Mouse (Mus musculus) C2C12 (cell line): ENCODE data around the gene Cyp2f2. TPM values are rescaled to one million over a fixed set of nuclear protein-coding genes. Genes with fewer than 3 reads are reported as not detected.

Experiments
- H3K27me3 ChIP-seq: one replicate; pipeline ENCODE4 v1.6.1; 2011; ENCODE audit not compliant: control insufficient read depth, insufficient read depth, insufficient read length
- H3K36me3 ChIP-seq: one replicate; pipeline ENCODE4 v1.6.1; 2011; ENCODE audit not compliant: control insufficient read depth, insufficient read depth
- H3K4me3 ChIP-seq: one replicate; pipeline ENCODE4 v1.5.1; 2011; ENCODE audit warnings: mild to moderate bottlenecking, control low read depth; ENCODE audit not compliant: poor library complexity, insufficient read depth, severe bottlenecking
- H3K79me2 ChIP-seq: one replicate; pipeline ENCODE4 v1.6.1; 2011; ENCODE audit not compliant: control insufficient read depth, insufficient read depth
- H3K79me3 ChIP-seq: one replicate; pipeline ENCODE4 v1.6.1; 2011; ENCODE audit warnings: low read depth, control low read depth
- H3ac ChIP-seq: one replicate; pipeline ENCODE3; 2011; ENCODE audit warnings: low read depth; ENCODE audit not compliant: control insufficient read depth, insufficient read length
- CEBPB ChIP-seq: IDR thresholded peaks from one replicate; pipeline ENCODE4 v1.6.1; 2011; ENCODE audit warnings: low read depth, mild to moderate bottlenecking, control low read depth, moderate library complexity
- CTCF ChIP-seq: IDR thresholded peaks from one replicate; pipeline ENCODE4 v1.5.1; 2011; ENCODE audit not compliant: control insufficient read depth, insufficient read depth, insufficient read length
- FOSL1 ChIP-seq: IDR thresholded peaks from one replicate; pipeline ENCODE4 v1.8.0; 2011; ENCODE audit warnings: mild to moderate bottlenecking, low read length; ENCODE audit not compliant: poor library complexity, insufficient read depth, severe bottlenecking
- MAX ChIP-seq: IDR thresholded peaks from one replicate; pipeline ENCODE4 v1.6.1; 2011; ENCODE audit warnings: mild to moderate bottlenecking, control low read depth
- MYOD1 ChIP-seq: IDR thresholded peaks from one replicate; pipeline ENCODE4 v1.6.1; 2011; ENCODE audit warnings: low read depth; ENCODE audit not compliant: control insufficient read depth, insufficient read length
- MYOG ChIP-seq: IDR thresholded peaks from one replicate; pipeline ENCODE4 v1.6.1; 2011; ENCODE audit not compliant: control insufficient read depth, insufficient read length; ENCODE audit errors: extremely low read depth
- USF1 ChIP-seq: IDR thresholded peaks from one replicate; pipeline ENCODE4 v1.6.1; 2011; ENCODE audit warnings: low read depth, mild to moderate bottlenecking, control low read depth, moderate library complexity
- polyA plus RNA-seq: library from polyadenylated mRNA; unstranded; fragments of >200 nt; fragmentation: generic; extraction: Trizol; gene quantifications from one replicate; pipeline ENCODE4 v1.2.1, GENCODE M21; 2012; ENCODE audit warnings: missing spikeins

Cyp2f2 gene
- polyA plus RNA-seq, 1 experiment = not detected

- Histone ChIP-seq H3K27me3 (peaks cover 7% of the 10 kb centered on the region), H3ac (no peak overlapping the region), H3K79me3 (no peaks in the 10 kb centered on the region), H3K4me3 (no peak overlapping the region), H3K36me3 (no peaks in the 10 kb centered on the region), H3K79me2 (no peaks in the 10 kb centered on the region)
- TF ChIP-seq CTCF = no peak
- TF ChIP-seq CEBPB = no peak
- no peak for TF ChIP-seq MYOG
- TF ChIP-seq FOSL1 = no peak
- TF ChIP-seq MYOD1 = no peak
- TF ChIP-seq USF1 = no peak
- TF ChIP-seq MAX = no peak
Measured at GRCm38 (mm10) chr7:27124969-27125368, 5.3 kb downstream of the Cyp2f2 start.

- no peaks in the 10 kb centered on the region for H3K79me3 ChIP-seq
- TF ChIP-seq CEBPB (no peak), FOSL1 (no peak), CTCF (peak; percentile 15), USF1 (no peak)
Measured at GRCm38 (mm10) chr7:27128162-27128561, 8.5 kb downstream of the Cyp2f2 start.

GRCm38 (mm10) chr7:27128946-27129345 lies 9.2 kb downstream of the Cyp2f2 start:
- H3K36me3 ChIP-seq = no peaks in the 10 kb centered on the region
- peaks cover 5% of the 10 kb centered on the region for H3K27me3 ChIP-seq
- no peak overlapping the region for H3ac ChIP-seq
- no peak overlapping the region for H3K4me3 ChIP-seq
- TF ChIP-seq CTCF (no peak), USF1 (no peak), CEBPB (no peak)
- H3K79me3 ChIP-seq = no peaks in the 10 kb centered on the region
- no peaks in the 10 kb centered on the region for H3K79me2 ChIP-seq

More at GRCm38 (mm10) chr7:27128162-27128561, 8.5 kb downstream of the Cyp2f2 start:
- Histone ChIP-seq H3ac (no peak overlapping the region), H3K36me3 (no peaks in the 10 kb centered on the region), H3K27me3 (peaks cover 3% of the 10 kb centered on the region), H3K79me2 (no peaks in the 10 kb centered on the region), H3K4me3 (no peak overlapping the region)

GRCm38 (mm10) chr7:27129811-27130210 lies 10.1 kb downstream of the Cyp2f2 start:
- TF ChIP-seq FOSL1 (no peak), MYOD1 (no peak), CTCF (no peak), MAX (no peak), CEBPB (no peak), USF1 (no peak), MYOG (no peak)
- Histone ChIP-seq H3K4me3 (no peak overlapping the region), H3K27me3 (peaks cover 5% of the 10 kb centered on the region), H3K79me2 (no peaks in the 10 kb centered on the region), H3ac (no peak overlapping the region), H3K79me3 (no peaks in the 10 kb centered on the region), H3K36me3 (no peaks in the 10 kb centered on the region)

- Histone ChIP-seq H3K79me3 (no peaks in the 10 kb centered on the region), H3K36me3 (no peaks in the 10 kb centered on the region), H3ac (no peak overlapping the region), H3K79me2 (no peaks in the 10 kb centered on the region), H3K27me3 (peaks cover 5% of the 10 kb centered on the region), H3K4me3 (no peak overlapping the region)
- TF ChIP-seq MYOD1 = no peak
- no peak for TF ChIP-seq MAX
- TF ChIP-seq CEBPB = no peak
- TF ChIP-seq FOSL1 = no peak
- TF ChIP-seq MYOG = no peak
- no peak for TF ChIP-seq USF1
- TF ChIP-seq CTCF = no peak
Measured at GRCm38 (mm10) chr7:27130521-27131370, 11.0 kb downstream of the Cyp2f2 start.

- Histone ChIP-seq H3K79me2 (no peaks in the 10 kb centered on the region), H3K4me3 (no peak overlapping the region), H3K27me3 (peaks cover 8% of the 10 kb centered on the region), H3K36me3 (no peaks in the 10 kb centered on the region), H3ac (no peak overlapping the region), H3K79me3 (no peaks in the 10 kb centered on the region)
- TF ChIP-seq FOSL1 (no peak), CTCF (no peak), MYOD1 (no peak), MAX (no peak), MYOG (no peak), USF1 (no peak), CEBPB (no peak)
Measured at GRCm38 (mm10) chr7:27131387-27131786, 11.7 kb downstream of the Cyp2f2 start.
